Mouse (Mus musculus): ENCODE data around the gene Sh2d7.

Sh2d7 gene

DNA sequence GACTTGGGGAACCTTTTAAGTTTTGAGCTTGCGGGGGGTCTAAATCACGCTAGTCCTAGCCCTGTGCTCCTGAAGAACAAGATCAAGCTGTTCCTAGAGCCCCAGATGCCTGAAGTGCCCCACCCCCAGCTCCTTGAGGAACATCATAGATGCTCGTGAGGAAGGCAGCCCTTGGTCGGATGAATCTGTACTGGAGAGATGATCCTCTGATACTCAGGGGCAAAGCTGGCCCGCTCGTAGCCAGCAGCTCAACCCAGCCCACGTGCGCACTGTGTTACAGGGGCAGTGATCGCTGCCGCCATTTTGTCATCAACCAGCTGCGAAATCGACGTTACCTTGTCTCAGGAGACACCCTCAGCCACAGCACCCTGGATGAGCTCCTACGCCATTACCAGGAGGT lies at the start of gene Sh2d7:
Sh2d7 (plus strand) TSS at position 301 of the 400 bp plus-strand sequence.
- no peak for DNase-seq (ENCODE audit: low spot score)

DNA sequence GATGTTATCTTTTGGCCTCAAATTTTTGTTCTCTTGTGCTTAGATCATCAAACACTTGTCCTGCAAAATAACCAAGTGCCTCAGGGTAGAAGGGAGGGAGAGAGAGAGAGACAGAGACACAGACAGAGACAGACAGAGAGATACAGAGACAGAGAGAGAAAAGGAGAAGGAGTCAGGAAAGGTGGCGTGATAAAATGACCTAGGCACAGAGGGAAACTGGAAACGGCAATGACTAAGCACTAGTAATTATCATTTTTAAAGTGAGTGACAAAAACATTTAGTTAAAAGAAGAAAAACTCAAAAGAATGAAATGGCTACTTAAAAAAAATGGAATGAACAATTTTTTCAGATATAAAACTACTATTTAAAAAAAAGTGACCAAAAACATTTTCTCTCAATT lies 49.2 kb upstream of the Sh2d7 start:
- no peak for DNase-seq (ENCODE audit: low spot score)

DNA sequence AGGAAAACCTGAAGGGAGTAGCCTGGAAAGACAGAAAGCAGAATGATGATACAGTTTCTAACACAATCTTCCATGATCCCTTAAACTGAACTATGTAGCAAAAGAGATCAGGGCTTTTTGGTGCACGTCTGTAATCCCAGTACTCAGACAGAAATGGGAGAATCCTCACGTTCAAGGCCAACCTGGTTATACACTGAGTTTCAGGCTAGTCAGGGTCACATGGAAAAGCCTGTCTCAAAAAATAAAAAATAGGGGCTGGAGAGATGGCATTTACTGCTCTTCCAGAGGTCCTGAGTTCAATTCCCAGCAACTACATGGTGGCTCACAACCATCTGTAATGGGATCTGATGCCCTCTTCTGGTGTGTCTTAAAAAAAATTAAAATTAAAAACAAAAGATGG lies 48.4 kb upstream of the Sh2d7 start:
- DNase-seq (ENCODE audit: low spot score), result no peak

DNA sequence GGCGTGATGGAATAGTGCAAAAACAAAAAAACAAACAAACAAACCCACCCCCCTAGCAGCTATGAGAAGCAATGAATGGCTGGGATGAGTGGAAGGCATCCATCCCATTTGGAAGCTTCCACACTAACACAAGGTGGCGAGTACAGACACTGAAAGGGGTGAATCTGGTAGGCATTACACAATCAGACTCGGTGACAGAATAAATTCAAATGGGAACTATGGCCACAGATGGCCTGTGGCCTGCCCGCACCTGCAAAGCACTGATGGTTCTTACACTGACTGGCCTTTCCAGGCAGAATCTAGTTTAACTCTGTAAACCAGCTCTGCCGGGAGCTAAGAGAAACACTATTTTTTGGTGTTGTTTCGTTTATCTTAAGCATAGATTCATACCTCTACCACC lies 39.5 kb upstream of the Sh2d7 start:
- DNase-seq (ENCODE audit: low spot score), result no peak

DNA sequence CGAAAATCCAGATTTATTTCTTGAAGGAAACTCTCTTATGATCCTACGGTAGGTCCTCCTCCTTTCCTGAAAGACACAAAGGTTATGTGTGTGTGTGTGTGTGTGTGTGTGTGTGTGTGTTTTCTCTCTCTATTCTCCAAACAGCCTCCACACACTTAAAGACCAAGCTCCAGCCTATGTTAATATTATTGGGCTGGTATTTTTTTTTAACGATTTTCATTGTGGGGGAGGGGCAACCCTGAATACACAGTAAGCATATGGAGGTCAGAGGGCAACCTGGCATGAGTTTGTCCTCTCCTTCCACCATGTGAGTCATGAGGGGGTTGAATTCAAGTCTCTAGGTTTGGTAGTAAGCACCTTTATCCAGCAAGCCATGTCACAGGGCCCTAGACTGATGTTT lies 39.0 kb upstream of the Sh2d7 start:
- no peak for DNase-seq (ENCODE audit: low spot score)

DNA sequence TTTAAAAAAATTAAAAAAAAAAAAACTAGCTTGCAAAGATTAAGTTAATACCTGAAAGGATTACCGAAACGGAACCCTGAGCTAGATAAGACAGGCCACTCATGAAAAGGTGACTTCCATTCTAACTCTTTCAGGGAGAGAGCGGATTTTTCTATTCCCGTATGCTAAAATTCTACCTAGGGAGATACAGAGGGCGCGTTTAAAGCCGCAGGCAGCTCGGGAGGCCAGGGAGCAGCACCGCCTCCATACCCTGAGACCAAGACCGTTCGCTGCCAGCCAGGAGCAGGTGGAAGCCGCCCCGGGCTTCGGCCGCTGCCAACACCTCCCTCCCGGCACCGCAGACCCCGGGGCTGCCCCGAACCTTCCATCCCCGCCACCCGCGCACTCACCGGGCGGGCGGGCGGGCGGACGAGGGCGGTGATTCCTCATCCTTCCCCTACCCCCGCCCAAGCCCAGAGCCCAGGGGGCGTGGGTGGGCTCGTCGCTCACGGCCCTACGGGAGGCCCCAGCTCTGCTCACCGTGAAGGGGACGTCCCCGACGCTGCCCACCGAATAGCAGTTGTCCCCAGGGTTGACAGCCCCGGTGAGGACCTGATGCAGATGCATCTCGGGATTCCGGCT lies 37.8 kb upstream of the Sh2d7 start:
- DNase-seq (ENCODE audit: low spot score), result peak; percentile 41

DNA sequence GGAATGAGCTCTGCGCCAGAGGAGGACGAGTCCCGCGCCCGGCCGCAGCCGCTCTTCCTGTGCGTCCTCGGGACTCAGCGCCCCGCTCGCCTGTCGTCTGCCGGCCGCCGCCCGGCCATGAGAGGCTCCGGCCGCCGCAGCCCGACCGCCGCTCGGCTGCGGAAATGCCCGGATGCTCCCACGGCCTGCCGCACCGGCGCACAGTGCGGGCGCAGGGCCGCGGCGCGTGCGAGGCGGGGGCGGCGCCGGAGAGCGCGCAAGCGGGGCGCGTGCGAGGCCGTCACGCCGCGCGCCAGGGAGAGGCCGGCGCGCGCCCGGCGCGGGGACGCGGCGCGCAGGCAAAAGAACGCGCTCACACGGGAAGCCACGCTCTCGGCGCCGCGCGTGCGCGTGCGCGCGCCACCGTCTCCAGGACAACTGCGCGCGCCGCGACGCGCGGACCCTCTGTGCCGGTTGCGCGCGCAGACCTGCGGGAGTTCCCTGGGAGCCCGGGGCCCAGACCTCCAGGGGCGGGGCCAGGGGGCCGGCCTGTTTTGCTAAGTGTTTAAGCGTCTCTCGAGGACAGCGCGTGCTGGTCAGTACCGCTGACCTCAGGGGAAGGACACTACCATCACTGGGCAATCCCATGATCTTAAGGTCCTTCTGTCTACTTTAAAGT lies 37.2 kb upstream of the Sh2d7 start, which contains the start of gene Dmxl2:
Dmxl2 (minus strand) TSS at position 174 of the 658 bp plus-strand sequence.
- peak; percentile 91 for DNase-seq (ENCODE audit: low spot score)

DNA sequence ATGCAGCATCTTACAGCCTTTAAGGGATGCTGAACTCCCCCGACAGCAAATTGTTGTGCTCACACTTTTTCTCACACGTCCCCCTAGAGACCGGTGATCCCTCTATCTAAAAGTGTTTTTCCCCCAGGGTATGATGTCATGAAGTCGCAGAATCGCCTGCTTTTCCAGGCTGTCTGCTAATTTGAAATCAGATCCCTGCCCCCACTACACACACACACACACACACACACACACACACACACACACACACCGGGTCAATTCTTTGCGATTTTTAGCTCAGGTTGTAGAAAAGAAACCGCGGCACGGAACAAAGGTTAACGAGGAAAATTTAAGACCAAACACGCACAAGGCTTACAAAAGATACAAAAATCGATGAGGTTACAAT lies 36.7 kb upstream of the Sh2d7 start:
- no peak for DNase-seq (ENCODE audit: low spot score)

DNA sequence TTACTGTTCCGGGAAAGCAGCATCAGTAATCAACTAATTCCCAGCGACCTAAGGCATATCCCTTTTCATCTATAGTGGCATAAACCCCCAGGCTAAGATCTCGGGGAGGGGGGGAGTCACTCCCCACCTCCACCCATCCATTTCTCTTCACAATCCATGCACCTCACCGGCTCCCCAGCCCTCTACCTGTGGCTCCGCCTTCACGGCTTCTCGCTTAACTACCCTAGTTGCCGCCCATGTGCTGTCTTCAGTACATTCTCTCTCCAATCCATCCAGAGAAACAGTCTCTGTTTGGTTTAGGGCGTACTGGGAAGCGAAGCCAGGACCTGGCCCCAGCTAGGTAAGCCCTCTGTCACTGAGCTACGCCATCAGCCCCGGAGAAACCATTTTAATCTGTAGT lies 35.9 kb upstream of the Sh2d7 start:
- DNase-seq (ENCODE audit: low spot score), result no peak

DNA sequence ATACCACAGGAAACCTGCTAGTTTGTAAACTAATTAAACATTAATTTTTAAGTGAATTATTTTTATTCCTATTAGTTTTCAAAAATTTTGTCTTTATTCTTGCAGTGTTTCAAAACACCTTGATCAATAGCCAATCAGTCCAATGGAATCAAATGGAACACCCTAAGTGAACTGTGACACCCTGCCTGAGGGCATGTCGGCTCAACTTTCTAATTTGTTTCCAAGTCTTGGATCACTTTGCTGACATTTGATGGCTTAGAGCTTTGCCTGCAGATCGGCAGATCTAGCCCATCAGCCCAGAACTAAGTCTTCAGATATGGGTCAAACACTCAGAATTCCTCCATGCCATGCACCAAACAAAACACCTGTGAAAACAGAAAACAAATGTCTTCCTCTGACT lies 22.8 kb upstream of the Sh2d7 start:
- no peak for DNase-seq (ENCODE audit: low spot score)

DNA sequence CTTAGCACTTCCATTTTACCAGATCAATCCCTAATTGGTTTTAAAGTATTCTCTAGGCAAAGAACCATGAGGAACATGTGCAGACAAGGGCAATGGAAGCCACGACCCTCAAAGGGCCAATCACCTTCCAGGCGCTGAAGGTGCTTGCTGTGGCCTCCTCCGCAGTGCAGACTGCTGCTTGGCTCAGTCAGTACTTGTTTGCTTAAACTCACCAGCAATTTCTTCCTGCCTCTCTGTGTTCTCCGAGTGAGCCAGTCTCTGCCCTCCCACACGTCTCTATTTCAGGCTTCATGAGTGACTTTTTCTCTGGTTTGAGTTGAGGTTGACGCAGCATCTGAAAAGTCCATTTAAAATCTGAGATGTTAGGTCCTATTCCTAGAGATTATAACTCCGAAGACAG lies 19.9 kb upstream of the Sh2d7 start:
- DNase-seq (ENCODE audit: low spot score), result no peak

DNA sequence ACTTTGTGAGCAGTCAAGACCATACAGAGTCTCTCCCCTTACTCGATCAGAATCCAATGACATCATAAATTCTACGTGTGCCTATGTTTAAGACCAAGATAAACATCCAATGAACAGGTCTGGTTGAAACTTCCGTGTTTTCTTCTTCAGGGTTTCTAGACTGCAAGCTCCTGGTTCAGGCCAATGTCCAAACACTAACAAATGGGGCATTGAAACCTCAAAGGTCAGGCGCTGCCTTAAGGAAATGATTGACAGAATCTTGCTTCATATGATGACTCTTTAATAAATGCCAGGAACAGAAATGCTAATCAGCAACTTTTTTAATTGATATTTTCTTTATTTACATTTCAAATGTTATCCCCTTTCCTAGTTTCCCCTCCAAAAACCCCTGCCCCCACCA lies 18.5 kb upstream of the Sh2d7 start:
- DNase-seq (ENCODE audit: low spot score), result no peak

DNA sequence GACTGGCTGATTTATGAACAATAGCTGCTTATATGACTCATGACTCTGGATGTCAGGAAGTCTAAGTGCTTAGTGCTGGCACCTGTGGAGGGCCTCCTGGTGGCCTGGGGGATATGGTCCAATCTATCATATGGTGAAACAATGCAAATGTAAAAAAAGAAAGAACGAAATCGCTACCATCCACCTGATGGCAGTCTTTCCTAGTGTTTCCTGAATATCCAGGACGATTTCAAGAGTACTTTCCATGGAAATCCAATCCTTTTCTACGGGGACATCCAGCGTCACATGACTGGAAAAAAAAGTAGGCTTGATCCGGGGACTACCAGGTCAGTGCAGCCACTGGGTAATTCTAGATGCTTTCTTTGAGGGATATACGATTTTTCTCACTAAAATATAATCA lies 11.1 kb upstream of the Sh2d7 start:
- no peak for DNase-seq (ENCODE audit: low spot score)

DNA sequence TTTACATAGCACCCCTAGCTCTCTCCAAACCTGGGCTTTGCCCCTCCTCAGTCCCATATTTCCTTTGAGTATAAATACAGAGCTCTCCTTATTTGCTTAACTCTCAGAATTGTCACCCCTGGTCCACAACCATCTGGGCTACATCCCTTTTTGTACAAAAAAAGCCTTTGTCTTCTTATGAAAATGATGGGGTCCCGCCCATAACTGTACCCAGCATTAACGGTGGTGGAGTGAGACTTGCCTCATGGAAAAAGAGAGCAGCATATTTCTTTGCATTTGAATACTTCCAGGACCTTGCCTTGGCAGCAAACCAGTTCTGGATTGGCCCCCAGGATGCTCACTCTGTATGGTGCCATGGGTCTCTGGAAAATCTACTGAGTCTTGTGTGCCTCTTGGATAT lies 8.8 kb upstream of the Sh2d7 start:
- DNase-seq (ENCODE audit: low spot score), result no peak

DNA sequence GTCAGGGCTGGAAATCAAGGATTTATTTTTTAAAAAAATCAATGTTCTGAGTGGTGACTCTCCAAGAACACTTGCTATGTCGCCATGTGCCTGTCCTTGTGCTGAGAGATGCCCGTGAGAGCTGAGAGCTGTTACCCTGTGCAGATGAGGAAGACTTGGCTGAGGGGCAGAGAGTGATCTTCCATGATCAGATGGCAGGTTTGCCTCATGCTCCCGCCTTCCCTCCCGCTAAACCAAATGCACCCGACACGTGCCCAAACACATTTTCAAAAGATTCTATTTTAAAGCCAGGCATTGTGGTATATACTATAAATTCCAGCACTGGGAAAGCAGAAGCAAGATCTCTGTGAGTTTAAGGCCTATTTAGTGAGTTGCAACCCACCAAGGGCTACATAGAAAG lies 7.9 kb upstream of the Sh2d7 start:
- DNase-seq (ENCODE audit: low spot score), result no peak

DNA sequence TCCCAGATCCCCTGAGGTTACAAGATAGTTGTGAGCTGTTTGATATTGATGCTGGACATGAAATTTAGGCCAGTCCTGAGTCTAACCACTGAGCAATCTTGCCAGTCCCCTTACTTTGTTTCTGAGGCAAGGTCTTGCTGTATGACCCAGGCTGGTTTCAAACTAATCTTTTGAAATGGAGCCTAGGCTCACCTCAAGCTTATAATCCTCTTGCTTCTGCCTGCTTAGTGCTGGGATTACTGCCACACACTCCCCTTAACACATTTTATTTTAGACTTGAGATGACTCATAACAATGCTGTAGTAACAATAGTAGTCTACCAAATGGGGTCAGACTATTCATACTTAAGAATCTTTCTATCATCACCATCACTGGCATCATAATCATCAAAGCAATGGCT lies 7.4 kb upstream of the Sh2d7 start:
- DNase-seq (ENCODE audit: low spot score), result no peak

DNA sequence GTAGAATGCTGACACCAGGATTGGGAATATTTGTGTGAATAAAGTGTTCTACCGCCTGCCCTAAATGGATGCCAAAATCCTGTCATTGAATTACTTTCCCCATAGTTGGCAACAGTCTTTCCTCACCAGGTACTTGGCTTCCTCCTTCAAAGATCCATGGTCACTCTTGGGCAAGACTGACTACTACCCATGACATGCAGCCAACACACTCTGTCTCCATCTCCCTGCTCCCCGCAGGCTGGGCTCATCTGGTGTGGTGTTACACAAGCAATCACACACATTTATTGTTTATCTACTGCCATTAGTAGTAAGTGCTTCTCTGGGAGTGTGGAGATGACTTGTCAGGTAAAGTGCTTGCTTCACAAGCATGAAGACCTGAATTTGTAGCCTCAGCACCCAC lies 5.9 kb upstream of the Sh2d7 start:
- no peak for DNase-seq (ENCODE audit: low spot score)

DNA sequence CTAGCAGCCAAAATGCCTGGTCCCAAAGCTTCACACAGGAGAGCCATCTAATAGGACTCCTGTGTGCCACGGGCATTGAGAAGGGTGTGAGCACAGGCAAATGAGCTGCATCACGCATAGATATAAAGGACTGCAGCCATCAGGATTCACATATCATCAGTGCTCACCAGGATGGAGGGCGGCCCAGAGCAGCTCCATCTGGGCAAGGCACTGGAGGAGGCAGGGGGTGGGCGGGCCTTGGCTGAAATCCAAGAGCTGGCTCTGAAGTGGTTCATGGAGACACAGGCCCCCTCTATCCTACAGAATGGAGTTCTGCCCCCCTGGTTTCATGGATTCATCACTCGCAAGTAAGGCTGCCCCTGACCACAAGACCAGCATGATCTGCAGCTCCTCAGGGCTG lies 4.8 kb upstream of the Sh2d7 start:
- DNase-seq (ENCODE audit: low spot score), result no peak

DNA sequence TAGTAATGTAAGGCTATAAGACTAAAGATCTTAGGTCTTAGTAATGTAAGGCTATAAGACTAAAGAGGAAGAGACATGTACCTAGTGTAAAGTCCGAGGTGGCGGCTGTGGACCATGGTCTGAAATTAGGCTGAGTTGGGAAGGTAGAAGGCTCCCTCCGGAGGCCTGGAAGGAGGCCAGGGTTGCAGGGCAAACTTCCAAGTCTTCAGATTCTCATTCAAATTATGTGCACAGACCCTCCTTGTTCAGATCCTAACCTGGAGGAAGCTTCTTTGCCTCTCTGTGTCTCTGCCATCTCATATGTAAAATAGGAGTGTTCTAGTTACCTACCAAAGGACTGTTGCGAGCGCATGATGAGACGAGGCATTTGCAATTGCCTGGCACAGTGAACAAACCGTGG lies 2.5 kb upstream of the Sh2d7 start:
- no peak for DNase-seq (ENCODE audit: low spot score)

DNA sequence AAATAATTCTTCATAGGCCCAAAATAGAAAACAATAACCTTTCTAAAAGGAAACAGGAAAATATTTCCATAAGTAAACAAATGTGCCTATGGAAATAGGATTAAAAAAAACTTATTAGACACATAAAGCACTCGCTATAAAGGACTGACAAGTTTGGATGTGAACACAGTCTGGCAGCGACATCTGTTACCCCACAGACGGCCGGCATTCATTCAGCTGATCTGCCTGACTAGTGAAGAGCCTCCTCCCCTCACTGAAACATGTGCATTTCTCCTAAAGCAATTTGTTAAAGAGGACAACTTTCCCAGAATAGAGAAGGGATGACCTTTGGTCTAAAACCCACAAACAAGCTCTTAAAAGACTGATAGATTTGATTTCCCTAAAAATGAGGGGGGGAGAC lies 1.8 kb upstream of the Sh2d7 start:
- DNase-seq (ENCODE audit: low spot score), result peak; percentile 17

DNA sequence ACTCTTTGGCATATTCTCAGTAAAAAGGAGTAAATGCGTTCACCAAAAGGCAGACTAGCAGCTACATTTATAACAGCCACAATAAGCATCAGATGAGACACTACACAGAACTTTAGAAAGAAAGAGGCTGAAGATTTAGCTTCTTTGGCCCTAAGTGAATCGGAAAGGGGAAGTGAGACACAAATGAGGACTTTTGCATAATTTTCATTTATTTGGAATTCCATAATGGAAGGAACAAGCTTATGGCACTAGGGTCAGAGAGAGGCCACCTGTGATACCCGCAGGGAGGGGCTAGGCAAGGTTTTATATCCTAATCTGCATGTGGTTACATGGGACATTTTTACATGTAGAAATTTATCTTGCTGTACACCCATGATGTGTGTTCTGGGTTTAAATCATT lies 1.3 kb upstream of the Sh2d7 start:
- no peak for DNase-seq (ENCODE audit: low spot score)

DNA sequence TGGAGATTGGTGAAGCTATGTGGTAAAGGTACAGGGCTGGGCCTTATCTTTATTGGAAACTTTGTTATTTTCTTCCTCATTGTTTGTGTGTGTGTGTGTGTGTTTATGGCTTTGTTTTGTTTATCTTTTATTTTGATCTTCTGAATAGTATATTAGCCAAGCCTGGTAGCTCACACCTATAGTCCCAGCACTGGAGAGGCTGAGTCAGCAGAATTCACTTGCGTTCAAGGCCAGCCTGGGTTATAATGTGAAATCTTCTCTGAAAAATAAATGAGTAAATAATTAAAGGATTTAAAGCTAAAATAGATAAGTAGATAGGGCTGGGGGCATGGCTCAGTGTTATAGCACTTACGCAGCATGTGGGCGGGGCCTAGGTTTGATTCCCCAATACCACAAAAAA lies 540 bp upstream of the Sh2d7 start:
- no peak for DNase-seq (ENCODE audit: low spot score)

DNA sequence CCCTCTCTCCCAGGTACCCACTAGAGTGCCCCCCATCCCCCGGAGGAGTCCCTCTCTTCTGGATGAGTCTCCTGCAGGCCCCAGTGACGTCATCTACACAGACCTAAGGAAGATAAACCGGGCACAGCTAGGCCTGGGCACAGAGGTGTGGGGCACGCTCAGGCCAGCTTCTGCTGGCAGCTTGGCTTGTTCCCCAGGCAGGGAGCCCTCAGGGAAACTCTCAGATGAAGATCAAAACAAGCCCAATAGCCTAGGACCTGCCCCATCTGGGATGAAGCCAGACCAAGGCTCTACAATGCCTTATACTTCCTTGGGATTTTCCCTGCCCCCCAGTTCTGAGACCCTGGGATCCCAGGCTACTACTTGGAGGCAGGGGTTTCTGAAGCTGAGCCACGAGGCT lies 2.0 kb downstream of the Sh2d7 start:
- no peak for DNase-seq (ENCODE audit: low spot score)

DNA sequence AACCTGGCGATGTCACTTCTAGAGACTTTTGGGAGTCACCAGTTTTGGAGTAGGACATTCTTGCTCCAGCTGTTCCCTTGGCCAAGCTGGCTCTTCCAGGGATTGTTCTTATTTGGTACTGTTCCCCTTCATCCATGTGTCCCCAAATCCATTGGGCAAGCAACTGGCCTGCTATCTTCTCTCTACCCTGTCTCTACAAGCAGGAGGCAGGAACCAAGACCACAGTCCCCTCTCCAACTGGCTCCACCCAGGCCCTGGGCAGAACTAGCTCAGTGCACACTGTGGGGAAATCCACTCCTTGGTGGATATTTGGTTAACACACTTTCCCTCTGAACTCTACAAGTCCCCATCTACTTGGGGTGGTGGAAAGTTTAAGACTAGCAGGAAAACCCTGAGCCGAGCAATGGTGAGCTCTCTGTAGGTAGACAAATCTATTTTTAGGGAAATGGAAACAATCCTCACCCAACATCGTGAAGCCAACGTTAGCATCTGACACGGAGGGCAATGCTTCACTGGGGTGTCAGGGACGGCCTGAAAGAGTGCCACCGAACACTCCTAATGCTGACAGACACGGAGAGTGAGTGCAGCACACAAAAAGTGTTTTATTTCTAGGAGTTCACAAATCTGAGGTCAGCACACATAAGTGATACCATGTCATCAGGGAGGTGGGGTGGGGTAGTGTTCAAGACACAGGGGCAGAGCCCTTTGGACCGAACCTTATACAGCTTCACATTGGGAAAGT lies 5.6 kb downstream of the Sh2d7 start:
- DNase-seq (ENCODE audit: low spot score), result no peak
